Mouse (Mus musculus) ES-E14 (cell line): ENCODE measurements around the gene Naip2.
"Not testable (repeated sequence)": the region's sequence is repeated elsewhere in the genome, so short reads cannot be mapped to it uniquely, and the experiment has no call there.

Experiments
- CHD2 ChIP-seq: IDR thresholded peaks from 2 replicates; pipeline ENCODE4 v1.6.1; 2014; ENCODE audit warnings: mild to moderate bottlenecking, low read depth, low read length, inconsistent platforms
- HCFC1 ChIP-seq: IDR thresholded peaks from 2 replicates; pipeline ENCODE4 v1.6.1; 2012; ENCODE audit warnings: low read length, inconsistent platforms, borderline replicate concordance; ENCODE audit not compliant: insufficient read depth
- MAFK ChIP-seq: IDR thresholded peaks from 2 replicates; pipeline ENCODE4 v1.6.1; 2014; ENCODE audit warnings: mild to moderate bottlenecking, low read depth, low read length, inconsistent platforms; ENCODE audit not compliant: insufficient read depth
- ZC3H11A ChIP-seq: IDR thresholded peaks from 2 replicates; pipeline ENCODE4 v1.6.1; 2012; ENCODE audit warnings: low read depth, mild to moderate bottlenecking, inconsistent platforms, low read length, borderline replicate concordance

DNA sequence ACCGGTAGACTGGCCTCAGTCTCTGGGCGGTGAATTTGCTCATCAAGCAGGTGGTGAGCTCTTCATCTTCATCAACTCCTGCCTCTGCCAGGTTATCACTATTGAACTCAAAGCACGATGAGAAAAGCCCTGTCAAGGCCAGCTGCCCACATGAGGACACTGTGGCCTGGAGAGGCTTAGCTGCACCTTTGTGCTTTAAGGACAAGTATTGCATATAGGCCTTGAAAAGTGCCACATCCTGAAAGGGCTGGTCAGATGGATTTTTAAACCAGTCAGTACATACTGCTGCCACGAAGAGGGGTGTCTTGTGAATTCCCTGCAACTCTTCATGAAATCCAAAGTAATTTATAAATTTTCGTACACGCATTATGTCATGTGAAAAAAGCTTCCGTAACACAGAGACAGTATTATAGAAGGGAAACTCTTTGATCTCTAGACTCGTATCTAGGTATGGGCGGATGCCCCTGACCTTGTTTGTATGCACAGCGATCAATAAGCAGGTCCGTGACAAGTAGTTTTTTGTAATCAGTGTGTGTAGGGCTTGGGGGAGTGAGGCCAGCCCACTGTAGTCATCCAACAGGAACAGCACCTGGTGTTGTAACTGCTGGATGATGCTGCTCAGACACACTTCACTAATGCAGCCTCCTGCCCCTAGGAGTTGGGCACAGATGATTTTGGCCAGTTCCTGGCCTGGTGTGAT is 40.6 kb downstream of the Naip2 start:
- TF ChIP-seq ZC3H11A, CHD2, MAFK, HCFC1: not testable (repeated sequence)
